Mouse (Mus musculus): ENCODE data around the gene Evx2.

Gene Evx2

GRCm38 (mm10) chr2:74663291-74663925, 4.1 kb upstream of the Evx2 start:
- DNase-seq (ENCODE audit: low read depth): peak; percentile 81

DNA sequence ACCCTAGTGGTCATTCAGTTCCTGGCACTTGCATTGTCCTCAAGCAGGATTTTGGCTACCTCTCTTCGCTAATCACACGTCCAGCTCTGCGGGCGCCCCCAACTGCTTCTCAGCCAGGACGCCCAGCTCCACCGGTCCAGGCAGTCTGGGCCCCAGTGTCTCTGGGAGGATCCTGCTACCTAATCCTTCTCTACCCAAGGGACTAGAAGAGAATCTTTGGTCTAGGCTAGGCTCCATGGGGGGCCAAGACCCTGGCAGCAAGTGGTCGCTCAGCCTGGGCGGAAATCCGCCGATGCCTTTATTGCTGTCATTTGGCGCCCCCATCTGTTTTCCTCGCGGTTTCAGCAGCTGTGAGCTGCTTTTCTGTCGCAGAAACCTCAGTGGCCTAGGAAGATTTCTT, 2.3 kb upstream of the Evx2 start:
- peak; percentile 71 for DNase-seq (ENCODE audit: low read depth)

GRCm38 (mm10) chr2:74660421-74661375, 1.3 kb upstream of the Evx2 start:
- DNase-seq (ENCODE audit: low read depth): no peak

DNA sequence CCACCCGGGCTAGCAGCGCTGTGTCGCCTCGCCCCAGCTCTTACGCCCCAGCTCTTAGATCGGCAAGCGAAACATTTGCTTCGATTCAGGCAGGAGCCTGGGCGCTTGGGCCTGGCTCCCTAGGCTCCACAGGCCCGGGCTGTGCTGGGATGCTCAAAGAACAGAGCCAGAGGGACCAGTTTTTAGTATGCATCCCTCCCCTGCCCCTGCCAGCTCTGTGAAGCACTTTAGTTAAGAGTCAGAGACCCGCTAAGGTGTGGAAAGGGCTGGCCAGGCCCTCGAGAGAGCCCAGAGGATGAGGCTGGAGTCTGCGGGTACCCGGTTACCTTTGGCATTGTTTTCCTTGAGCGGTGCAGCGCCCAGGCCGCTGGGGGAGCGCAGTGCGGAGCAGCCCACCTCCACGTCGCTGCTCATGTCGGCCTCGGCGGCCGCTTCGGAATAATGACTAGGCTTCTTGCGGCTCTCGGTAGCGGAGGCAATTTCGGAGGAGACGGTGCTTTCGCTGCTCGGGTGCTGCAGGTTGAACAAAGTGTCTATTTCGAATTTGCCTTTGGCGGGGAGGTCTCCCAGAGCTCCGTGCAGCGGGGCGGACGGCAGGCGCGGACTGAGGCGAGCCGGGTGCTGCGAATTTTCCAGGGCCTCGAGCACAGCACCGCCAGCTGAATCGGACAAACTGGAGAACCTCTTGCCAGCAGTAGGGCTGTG, 538 bp downstream of the Evx2 start:
- DNase-seq (ENCODE audit: low read depth): no peak

DNA sequence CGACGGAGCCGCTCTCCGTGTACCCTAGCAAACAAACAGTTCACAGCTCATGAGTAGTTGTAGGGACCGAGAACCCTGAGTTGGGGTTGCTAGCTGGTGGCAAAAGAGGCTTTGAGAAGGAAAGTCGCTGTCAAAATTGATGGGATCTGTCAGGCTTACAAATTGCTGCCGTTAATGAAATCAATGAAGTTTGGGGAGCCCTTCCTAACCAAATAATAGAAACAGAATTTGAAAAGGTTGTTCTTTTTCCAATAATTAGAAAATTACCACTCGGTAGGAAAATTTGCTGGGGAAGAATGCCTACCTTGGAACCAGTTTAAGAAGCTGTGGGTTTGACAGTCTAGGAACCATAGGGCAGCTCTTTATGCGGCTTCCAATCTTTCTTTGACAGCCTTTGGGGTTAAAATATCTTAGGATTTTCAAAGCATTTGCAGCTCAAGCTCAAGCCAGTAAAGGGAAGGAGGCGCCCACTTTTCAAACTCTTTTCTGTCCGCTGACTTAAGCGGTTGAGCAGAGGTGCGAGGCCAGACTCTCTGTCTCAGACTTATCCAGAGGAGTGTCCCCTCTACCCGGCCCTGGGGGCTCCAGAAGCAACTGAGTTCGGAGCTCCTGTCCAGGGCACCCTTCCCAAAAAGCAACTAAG, 1.2 kb downstream of the Evx2 start:
- DNase-seq (ENCODE audit: low read depth): no peak

DNA sequence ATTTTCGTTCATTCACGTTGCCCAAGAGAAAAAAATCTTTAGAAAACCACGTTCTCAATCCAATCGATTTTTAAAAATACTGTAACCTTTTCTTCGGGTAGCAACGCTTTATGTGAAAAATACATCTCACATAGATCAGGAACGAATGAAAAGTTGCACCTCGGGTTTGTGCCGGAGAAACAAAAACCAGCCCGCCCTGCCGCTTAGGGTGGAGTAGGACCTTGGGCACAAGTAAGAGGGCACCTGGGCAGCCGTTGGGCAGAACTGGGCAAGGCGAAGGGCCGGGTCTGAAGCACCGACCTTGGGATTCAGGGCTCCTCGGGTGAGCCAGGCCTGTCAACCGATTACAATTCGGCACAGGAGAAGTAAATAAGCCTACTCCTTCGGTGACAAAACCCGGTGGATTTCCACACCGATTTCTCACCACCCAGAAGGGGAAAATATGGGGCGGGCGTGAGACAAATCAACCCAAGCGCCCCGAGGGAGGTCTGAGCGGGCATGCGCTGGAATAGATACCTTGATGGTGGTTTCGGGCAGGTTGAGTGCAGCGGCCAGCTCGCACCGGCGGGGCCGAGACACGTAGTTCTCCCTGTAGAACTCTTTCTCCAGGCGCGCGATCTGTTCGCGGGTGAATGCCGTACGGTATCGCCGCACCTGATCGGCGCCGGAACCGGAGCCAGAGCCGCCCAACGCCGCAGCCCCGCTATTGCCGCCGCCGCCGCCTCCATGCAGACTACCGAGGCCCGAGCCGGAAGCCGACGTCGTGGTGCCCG, 1.9 kb downstream of the Evx2 start:
- DNase-seq (ENCODE audit: low read depth): no peak

DNA sequence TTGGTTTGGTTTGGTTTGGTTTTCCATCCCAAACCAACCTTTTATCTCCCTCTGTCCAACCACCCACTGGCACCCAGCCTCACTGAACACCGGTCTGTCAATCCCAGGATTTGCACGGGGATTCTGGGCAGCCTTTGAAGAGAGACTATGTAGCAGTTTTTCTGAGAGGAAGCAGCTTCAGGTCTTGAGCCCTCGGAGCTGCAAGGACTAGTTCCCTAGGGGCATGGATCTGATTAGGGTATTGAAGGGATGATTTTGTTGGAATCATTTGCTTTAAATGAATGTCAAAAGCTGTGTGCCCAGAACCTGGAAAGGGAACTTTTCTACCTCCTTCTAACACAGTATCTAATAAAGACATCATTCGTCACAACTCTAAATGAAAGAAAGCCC, 2.7 kb downstream of the Evx2 start:
- DNase-seq (ENCODE audit: low read depth): no peak

- no peak for DNase-seq (ENCODE audit: low read depth)
Measured at GRCm38 (mm10) chr2:74655821-74656631, 3.3 kb downstream of the Evx2 start.

DNA sequence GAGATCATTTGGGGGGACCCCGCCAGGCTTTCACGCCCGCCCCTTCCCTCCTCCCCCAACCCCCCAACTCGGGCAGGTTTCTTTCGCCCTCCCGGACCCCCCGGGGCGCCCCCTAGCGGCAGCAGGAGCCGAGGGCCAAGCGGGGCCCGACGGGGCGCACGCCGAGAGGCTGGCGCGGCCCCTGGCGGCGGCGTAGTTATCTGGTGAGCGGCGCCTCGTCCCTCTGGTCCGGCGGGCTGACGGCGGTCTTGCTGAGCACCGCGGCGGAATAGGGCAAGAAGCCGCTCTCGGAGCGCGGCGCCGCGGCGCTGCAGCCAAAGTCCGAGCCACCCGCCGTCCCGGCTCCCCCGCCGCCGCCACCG, 4.0 kb downstream of the Evx2 start:
- no peak for DNase-seq (ENCODE audit: low read depth)

- DNase-seq (ENCODE audit: low read depth): no peak
Measured at GRCm38 (mm10) chr2:74654743-74655419, 4.5 kb downstream of the Evx2 start.

DNA sequence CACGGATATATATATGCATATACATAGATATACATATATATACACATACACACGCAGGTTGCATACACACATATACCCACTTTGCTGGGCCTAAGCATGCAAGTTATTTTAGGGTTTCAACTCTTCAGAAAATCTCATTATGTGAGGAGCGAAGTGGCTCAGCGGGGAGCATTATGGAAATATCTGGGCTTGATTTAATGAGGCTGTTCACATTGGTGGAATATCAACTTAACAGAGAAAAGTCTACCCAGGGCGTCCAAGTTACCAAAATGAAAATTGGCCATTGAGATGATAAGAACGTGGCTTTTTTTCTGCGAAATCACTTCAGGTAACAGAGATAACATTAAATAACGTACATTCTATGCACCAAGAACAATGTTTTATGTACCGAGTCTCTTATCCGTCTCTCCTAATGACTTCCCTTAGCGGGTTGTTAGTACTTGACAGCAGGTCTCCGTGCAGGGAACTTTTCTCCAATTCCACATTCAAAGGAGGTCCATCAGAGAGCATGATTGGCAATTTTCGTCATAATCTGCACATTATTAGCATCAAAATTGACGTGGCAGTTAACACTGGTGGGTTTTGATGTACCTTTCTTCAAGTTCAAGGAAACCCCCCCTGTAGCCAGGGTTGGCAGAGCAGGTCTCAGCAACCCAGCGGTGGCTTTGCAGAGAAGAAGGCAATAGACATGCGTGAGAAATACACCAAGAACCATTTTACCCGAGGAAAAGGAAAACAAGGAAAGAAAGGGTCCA, 5.4 kb downstream of the Evx2 start:
- DNase-seq (ENCODE audit: low read depth): no peak

DNA sequence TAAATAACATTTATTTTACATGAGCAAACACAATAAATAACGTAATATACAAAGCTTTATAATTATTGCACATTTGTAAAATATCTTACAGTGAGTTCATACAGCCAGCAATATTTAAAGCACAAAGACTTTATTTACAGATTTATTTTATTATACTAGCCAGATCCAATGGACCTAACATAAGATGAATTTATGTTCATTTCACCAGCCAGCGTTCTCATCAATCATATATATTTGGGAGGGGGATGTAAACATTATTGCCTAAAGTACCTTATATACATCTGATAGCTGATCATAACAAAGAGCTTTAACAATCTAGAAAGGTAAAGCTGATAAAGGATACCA, 6.4 kb downstream of the Evx2 start:
- DNase-seq (ENCODE audit: low read depth): no peak

DNA sequence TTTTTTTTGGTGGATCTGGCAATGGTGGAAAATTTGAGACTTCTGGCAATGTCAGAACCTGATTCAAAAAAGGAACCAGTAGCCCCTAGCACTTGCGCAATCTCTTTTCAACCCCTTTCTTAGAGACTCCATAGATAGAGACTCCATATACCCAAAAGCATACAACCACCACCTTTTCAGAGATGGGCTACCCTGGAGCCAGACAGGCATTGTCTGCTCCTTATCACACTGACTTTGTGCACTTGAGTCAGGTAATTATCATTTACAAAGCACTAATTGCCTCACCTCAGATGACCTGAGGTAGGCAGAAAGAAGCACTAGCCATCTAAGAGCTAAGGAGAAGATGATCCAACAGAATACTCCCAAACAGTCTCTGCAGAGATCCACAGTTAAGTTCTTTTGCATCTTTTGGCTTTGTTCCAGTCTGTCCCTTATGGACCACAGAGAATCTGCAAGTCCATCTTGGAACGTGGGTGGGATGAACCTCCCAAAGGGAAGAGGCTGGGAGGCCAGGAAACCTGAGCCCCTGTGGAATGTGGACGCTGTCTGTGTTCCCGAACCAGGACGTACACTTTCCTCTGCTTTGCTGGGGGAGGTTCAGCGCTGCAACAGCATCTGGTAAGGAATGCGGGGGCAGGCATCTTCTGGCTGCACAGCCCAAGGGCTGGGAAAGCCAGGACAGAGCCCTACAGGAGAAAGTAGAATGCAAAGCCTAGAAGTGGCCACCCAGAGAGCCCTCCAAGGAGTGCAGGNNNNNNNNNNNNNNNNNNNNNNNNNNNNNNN, 12.1 kb downstream of the Evx2 start:
- DNase-seq (ENCODE audit: low read depth): no peak

GRCm38 (mm10) chr2:74645631-74646030, 13.7 kb downstream of the Evx2 start:
- no peak for DNase-seq (ENCODE audit: low read depth)

- no peak for DNase-seq (ENCODE audit: low read depth)
Measured at GRCm38 (mm10) chr2:74642431-74642830, 16.9 kb downstream of the Evx2 start.

DNA sequence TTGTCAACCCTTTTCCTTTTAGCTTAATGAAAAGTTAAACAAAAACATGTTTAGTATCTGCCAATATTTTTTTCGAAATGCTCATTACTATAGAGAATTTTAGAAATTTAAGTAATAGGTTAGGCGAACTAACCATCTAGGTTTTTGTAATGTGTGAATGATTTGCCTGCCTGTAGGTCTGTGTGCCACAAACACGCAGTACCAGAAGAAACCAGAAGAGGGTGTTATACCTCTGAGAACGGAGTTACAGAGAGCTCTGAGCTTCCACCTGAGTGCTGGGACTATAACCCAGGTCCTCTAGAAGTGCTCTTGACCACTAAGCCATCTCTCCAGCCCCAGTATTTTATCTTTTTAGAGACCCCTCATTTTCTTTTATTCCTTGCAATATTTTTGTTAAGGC, 23.9 kb downstream of the Evx2 start:
- no peak for DNase-seq (ENCODE audit: low read depth)

GRCm38 (mm10) chr2:74620368-74620767, 39.0 kb downstream of the Evx2 start:
- no peak for DNase-seq (ENCODE audit: low read depth)

DNA sequence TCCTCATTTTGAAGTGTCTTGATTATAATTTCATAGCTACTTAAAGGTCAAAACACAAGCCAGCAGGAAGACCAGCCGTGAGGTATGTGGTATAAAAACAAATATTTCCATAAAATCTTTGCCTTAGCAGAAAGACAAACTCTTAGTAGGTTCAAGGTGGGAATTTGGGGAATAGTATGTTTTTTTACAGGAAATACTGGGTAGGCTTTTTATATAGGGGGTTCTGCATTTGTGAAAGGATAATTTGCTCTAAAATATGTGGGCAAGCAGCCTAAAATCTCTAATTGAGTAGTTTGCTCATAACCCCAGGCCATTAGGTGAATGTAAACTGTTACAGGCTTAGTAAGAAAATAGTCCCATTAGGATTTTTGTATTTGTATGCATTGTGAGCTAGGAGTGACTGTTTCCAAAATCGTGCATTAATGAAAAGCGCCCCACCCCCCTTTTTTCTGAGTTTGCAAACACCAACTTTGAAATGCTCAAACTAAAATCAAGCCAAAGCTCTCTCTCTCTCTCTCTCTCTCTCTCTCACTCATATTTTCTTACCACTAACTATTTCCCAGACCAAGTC, 39.6 kb downstream of the Evx2 start:
- DNase-seq (ENCODE audit: low read depth): no peak
